Mouse (Mus musculus): ENCODE measurements at regions not wholly inside any gene's neighbourhood (a gene's known extent, or its start where the extent isn't known, plus 50 kb on each side); places are given as distances from the start of the nearest gene placed in this dataset.
A peak's percentile ranks its signal among the peaks of the same experiment; 100 is the strongest.

DNA sequence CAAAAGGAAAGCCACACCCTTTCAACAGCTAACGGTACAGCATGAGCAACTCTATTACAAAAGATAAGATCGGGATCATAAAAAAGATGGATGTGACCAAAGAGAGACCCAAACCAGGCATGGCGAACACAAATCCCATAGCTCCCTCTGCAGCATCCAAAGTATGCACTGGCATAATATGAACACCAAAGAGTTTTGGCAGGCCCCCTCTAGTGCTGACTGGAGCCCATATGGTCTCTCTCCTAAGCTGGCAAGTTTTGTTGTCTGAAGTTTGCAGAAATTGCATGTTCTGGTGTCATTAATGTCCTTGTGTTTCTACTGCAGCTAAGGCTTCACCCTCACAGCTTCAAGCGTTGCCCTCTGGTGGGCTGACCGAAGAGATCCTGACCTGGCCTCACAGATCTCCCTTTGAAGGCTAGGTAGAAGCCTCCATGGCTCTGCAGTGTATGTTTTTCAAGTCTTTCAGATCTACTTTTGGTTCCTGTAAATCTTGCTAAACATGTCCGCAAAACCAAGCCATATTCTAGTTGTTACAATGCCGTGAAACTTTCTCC, 75.7 kb upstream of the Bcl2l14 start:
- no peak for ATAC-seq

DNA sequence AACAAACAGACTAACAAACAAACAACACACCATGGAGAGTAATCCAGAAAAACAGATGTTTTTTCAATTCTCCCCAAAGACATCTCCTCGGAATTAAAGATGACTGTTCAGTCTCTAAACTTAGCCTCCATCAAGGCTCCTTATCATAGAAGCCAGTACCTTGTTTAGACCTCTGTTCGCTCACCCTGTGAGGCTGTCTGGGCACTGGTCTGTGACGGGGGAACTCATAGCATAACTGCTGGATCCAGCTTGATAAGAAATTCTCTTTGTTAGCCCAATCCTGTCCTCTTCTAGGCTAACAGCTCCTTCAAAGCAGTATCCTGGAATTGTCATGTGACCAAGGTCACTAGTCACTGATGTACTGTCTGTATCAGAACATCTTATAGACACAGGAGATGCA, 72.1 kb upstream of the Bcl2l14 start:
- no peak for ATAC-seq

DNA sequence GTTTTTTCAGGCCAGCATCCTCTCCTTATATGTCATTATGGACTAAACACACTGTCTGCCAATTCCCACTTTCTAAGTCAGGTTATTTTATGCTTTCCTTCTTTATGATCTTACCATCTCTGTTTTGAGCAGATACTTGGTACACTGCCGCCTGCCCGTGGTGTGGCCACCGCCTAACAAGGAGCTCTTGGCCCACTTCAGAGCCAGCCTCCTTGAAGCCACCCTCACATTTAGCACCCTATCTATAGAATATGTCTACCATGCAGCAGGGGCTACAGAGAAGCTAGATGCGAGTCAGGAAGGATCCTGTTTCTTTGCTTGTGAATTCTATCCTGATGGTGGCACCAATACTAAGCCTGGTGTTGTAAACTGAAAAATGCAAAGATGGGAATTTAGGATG, 70.6 kb upstream of the Bcl2l14 start:
- ATAC-seq, result no peak

DNA sequence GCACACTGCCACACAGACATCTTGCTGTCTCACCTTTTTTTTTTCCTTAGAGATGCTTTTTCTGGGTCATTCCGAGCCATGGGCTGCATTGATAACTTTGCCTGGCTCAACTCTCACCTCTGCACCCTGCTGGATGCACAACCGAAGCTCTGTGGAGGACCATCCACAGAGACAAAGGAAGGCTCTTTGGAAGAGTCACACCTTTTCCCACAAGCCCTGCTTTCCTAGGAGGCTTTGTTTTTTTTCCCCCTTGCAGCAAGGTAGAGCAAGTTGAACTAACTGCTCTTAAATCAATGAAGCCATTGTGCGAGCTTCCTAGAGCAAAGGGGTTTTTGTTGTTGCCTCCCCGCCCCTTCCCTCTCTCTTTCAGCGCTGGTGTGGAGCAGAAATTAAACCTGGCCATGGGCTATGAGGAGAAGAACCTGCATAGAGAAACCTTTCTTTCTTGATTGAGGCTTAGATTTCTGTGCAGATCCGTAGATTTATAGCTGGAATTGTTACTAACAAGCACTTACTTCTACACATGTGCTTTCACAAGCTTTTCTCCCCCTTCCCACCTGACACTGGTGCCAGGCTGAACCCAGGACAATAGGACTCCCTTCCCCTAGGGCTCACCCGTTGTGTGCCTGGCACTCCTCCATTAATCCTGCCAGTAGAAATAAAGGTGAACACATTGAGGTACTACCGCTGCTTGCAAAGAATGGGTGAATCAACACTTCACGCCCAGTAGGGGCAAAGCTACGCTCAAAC, 66.4 kb upstream of the Bcl2l14 start:
- no peak for ATAC-seq

DNA sequence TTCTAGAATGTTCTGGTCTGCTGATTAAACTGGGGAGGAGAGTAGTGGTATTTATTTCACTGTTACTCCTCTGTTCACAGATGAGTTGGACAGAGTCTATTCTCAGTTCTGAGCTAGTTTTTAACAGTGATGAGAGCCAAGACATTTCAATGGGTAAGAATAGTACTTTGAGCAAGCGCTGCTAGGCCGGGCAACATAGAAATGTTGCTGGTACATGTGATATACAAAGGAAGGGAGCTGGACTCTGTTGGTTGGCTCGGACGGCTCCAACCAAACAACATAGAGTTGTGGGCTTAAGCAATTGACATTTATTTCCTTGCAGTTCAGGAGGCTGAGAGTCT, 65.8 kb upstream of the Bcl2l14 start:
- no peak for ATAC-seq

DNA sequence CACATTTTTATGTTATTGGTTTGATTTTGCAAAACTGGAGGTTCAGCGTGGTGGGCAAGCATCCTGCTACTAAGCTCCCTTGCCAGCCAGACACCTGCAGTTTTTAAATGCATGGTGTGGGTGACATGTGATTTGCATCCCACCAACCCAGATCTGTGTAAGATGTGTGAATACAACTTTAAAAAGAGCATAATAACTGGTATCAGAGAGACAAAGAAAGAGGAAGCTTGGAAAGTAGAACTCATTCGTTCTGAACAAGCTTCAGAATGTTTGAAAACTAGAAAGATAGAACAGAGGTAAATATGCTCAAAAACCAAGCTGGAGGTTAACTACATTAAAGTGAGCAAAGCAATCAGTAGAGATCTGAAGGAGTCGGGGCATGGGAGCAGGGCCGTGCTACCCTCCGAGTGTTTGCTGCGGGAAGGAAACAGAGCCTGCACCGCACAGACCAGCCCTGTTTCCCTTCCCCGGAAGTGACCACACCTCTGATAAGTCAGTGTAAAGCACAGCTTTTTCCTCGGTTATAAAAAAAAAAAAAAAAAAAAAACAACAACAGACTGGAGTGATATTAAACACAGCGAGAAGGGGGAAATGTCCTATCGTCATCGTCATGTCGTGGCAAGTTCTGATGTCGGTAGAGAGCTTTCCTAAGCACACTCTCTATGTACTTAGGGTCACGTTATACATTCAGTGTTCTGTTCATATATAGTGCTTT, 63.2 kb upstream of the Bcl2l14 start:
- ATAC-seq, result peak; percentile 78

DNA sequence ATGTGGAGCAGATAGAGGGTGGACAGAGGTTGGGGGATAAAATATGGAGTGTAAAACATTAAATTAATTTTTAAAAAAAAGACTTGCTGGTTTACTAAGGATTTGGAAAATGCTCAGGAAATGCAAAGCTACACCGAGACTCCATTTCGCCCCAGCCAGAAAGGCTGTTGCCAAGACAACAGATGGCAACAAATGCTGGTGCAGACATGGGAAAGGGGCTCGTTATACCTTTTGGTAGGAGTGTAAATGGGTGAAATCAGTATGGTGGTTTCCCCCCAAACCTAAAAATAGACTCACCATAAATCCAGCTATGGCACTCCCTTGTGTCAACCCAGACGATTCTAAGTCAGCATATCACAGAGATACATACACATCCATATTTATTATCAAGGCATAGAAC, 60.4 kb upstream of the Bcl2l14 start:
- ATAC-seq, result no peak

DNA sequence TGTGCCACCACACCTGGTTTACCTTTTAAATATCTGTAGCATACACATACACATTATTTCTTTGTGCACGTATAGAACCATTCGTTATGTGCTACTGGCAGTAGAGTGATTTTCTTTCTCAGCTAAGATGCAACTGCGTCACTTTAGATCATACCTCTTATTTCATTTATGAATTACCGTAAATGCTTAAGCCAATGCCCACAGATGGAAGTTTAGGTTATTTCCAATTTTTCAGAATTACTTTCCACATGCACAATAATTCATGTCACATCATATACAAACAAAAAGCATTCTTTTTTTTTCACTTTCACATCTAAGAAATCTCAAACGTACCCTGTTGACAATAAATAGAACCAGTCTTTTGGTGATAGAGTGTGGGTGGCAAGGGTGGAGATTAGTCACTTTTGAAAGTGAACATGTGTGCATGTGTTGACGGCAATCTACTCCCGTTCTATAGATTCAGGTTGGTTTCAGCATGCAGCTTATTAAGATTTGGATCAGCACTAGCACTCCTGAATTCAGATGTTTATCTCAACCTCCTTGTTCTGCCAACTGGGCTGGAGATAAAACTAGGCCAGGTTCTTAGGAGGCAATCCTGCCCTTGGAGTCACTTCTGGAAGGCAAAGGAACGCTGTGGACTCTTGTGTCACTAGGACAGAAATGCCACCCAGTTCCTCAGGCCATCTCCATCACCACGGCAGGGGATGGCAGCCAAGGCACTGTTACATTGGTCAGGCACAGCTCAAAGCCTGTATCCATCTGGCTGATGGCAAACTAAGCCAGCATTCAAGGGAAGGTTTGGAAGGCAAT, 53.1 kb upstream of the Bcl2l14 start:
- peak; percentile 80 for ATAC-seq

DNA sequence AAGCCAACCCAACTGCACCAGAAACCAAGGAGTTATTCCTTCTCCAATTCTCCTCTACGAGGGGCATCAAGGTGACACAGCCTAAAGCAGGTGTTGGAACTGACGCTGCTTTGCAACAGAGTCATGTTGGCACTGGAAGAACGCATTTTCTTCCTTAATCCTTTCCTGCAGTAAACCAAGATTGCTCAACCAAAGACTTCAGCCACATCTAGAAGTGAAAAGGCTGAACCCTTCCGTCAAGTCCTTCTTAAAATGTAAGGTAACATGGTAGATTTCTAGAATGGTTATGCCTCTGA, 52.6 kb upstream of the Bcl2l14 start:
- no peak for ATAC-seq

All from activated CD4-positive, CD25-positive, alpha-beta regulatory T cell, adult 4 months (primary cell).